Comparison of ENCODE assay signal across 9 mouse cellular contexts in the genomic region with DNA sequence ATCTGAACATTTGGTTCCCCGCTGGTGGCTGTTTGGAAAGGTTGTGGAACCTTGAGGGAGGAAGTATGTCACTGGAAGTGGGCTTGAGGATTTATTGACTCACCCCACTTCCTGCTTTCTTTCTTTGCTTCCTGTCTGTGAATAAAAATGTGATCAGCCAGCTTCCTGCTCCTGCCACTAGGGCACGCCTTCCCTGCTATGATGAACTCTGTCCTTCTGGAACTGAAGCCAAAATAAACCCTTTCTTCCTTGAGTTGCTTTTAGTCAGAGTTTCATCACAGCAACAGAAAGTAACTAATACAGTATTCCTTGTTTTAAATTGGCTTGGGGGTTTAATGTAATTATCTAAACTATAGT. TPM values are rescaled to one million over a fixed set of nuclear protein-coding genes. Genes with fewer than 3 reads are reported as not detected.
A peak's percentile ranks its signal among the peaks of the same experiment; 100 is the strongest.
DNase-seq lines count a peak whose midpoint lies in the region; ATAC-seq and TF ChIP-seq lines count a peak whose summit lies in the region.
"Had no signal": no experiment of that assay in that cellular context is flagged by ENCODE, and none has a peak within 500 bp of the region (broad histone marks: within the 10 kb centered on the region; RNA-seq: fewer than 3 reads in every experiment).

No protein-coding gene starts in this region.

- peak; percentile 18 to 36 for DNase-seq in heart, adult 2 months
- DNase-seq in heart, postnatal 36 days, result no peak
- DNase-seq in fat pad, adult 2 months (ENCODE audit: extremely low read depth, low read depth, low spot score), result peak; percentile 28
- DNase-seq in kidney, postnatal 0 days (ENCODE audit: low spot score), result peak; percentile 70
- no peak for DNase-seq in forebrain, embryonic 14.5 days (ENCODE audit: low spot score)
- DNase-seq in spleen, postnatal 14 days (ENCODE audit: low spot score in 2 of 2), result no peak

- peaks cover 2% of the 10 kb centered on the region; the same call in 1 of the 2 replicates for H3K79me2 ChIP-seq in heart, adult 2 months (replicated peaks; ENCODE audit: control insufficient read depth, insufficient read depth, low read length)

- peak; percentile 58 for TF ChIP-seq CTCF in heart, adult 2 months (IDR thresholded peaks at IDR 0.05)
- TF ChIP-seq CTCF in kidney, postnatal 0 days (IDR thresholded peaks at IDR 0.05; ENCODE audit: low read depth), result peak; percentile 33; the same call in 1 of the 2 replicates

- intact Hi-C loops in heart, adult 2 months (cut with DNase I), result loop anchor here (1.0 to 5.0 kb wide), 2 partner anchors 11 to 41 kb away; a partner anchor contains a TSS
- intact Hi-C loops in heart, postnatal 36 days (cut with DNase I), result loop anchor here (5.0 kb wide), 2 partner anchors 34 to 41 kb away; a partner anchor contains a TSS

- no peak overlapping the region for H3K9ac ChIP-seq in heart, adult 2 months (ENCODE audit: low read depth, low read length)
- H3K9ac ChIP-seq in kidney, postnatal 0 days (ENCODE audit: low read depth, low read length), result no peak overlapping the region
- no peak overlapping the region for H3K9ac ChIP-seq in forebrain, embryonic 14.5 days (ENCODE audit: low read length)
- H3K9ac ChIP-seq in midbrain, embryonic 13.5 days (replicated peaks), result no peak overlapping the region

- peaks cover 16% of the 10 kb centered on the region for H3K4me1 ChIP-seq in heart, adult 2 months (ENCODE audit: control insufficient read depth, insufficient read depth, low read length)
- no peaks in the 10 kb centered on the region for H3K4me1 ChIP-seq in kidney, postnatal 0 days (replicated peaks; ENCODE audit: insufficient read depth, low read length)
- no peaks in the 10 kb centered on the region for H3K4me1 ChIP-seq in forebrain, embryonic 14.5 days (ENCODE audit: control insufficient read depth, insufficient read depth, low read length)
- no peaks in the 10 kb centered on the region for H3K4me1 ChIP-seq in midbrain, embryonic 13.5 days (replicated peaks)

- 27% methylated on average over 2 of the region's 2 CpGs for WGBS in heart, adult 2 months
- WGBS in kidney, postnatal 0 days, result 59% methylated on average over 2 of the region's 2 CpGs
- WGBS in forebrain, embryonic 14.5 days, result 95% methylated on average over 2 of the region's 2 CpGs
- WGBS in midbrain, embryonic 13.5 days, result 92% methylated on average over 2 of the region's 2 CpGs

- no peaks in the 10 kb centered on the region for H3K27me3 ChIP-seq in heart, adult 2 months (ENCODE audit: control insufficient read depth, insufficient read depth, low read length)
- H3K27me3 ChIP-seq in kidney, postnatal 0 days (ENCODE audit: insufficient read depth, low read length), result no peaks in the 10 kb centered on the region
- H3K27me3 ChIP-seq in forebrain, embryonic 14.5 days (replicated peaks; ENCODE audit: control insufficient read depth, insufficient read depth, low read length), result no peaks in the 10 kb centered on the region
- H3K27me3 ChIP-seq in midbrain, embryonic 13.5 days, result no peaks in the 10 kb centered on the region
- H3K27me3 ChIP-seq: megakaryocyte, embryonic 14.5 days had no signal

- no peak overlapping the region for H3K4me3 ChIP-seq in heart, adult 2 months
- no peak overlapping the region for H3K4me3 ChIP-seq in kidney, postnatal 0 days (replicated peaks; ENCODE audit: low read depth, low read length)
- no peak overlapping the region for H3K4me3 ChIP-seq in forebrain, embryonic 14.5 days (ENCODE audit: low read depth, low read length)
- H3K4me3 ChIP-seq in midbrain, embryonic 13.5 days (replicated peaks), result no peak overlapping the region
- H3K4me3 ChIP-seq: megakaryocyte, embryonic 14.5 days had no signal

- peak overlapping the region; percentile 56 for H3K27ac ChIP-seq in heart, adult 2 months
- peak overlapping the region; percentile 66; the same call in 1 of the 2 replicates for H3K27ac ChIP-seq in kidney, postnatal 0 days
- no peak overlapping the region for H3K27ac ChIP-seq in forebrain, embryonic 14.5 days (ENCODE audit: low read depth, low read length)
- H3K27ac ChIP-seq in midbrain, embryonic 13.5 days, result no peak overlapping the region

- H3K4me2 ChIP-seq in kidney, postnatal 0 days (ENCODE audit: low read length), result no peak overlapping the region
- H3K4me2 ChIP-seq in forebrain, embryonic 14.5 days (ENCODE audit: low read length), result no peak overlapping the region
- no peak overlapping the region for H3K4me2 ChIP-seq in midbrain, embryonic 13.5 days (replicated peaks)

- TF ChIP-seq EP300 in heart, adult 2 months (IDR thresholded peaks at IDR 0.05; ENCODE audit: insufficient read depth, low read depth, low read length), result 0 out of 2 replicates have a peak, but pooled peaks have one; percentile 16

- peaks cover 73% of the 10 kb centered on the region for H3K36me3 ChIP-seq in heart, adult 2 months (ENCODE audit: control insufficient read depth, insufficient read depth, low read length)
- peaks cover 21% of the 10 kb centered on the region; the same call in 1 of the 2 replicates for H3K36me3 ChIP-seq in kidney, postnatal 0 days (ENCODE audit: insufficient read depth, low read length)
- H3K36me3 ChIP-seq in forebrain, embryonic 14.5 days (ENCODE audit: control insufficient read depth, insufficient read depth, low read length), result peaks cover 31% of the 10 kb centered on the region
- peaks cover 47% of the 10 kb centered on the region for H3K36me3 ChIP-seq in midbrain, embryonic 13.5 days

- TF ChIP-seq POLR2A in heart, adult 2 months (IDR thresholded peaks at IDR 0.05; ENCODE audit: insufficient read depth, low read depth, low read length), result no peak

- no peak for ATAC-seq in kidney, postnatal 0 days (replicated peaks; ENCODE audit: low FRiP score, low read depth)
- ATAC-seq in monocyte, adult 5-6 weeks (replicated peaks; ENCODE audit: insufficient number of reproducible peaks, low FRiP score, low TSS enrichment, poor library complexity, severe bottlenecking), result peak; percentile 60
- ATAC-seq in forebrain, embryonic 14.5 days, result no peak
- ATAC-seq in midbrain, embryonic 13.5 days, result no peak

- H3K9me3 ChIP-seq in kidney, postnatal 0 days (replicated peaks; ENCODE audit: low read length), result no peaks in the 10 kb centered on the region
- no peaks in the 10 kb centered on the region for H3K9me3 ChIP-seq in forebrain, embryonic 14.5 days (replicated peaks; ENCODE audit: control insufficient read depth, low read length)
- no peaks in the 10 kb centered on the region for H3K9me3 ChIP-seq in midbrain, embryonic 13.5 days
- H3K9me3 ChIP-seq: megakaryocyte, embryonic 14.5 days had no signal

RNA-seq across cellular contexts. Expression of a gene that starts 40.8 kb away (rescaled TPM):
- 10 to 100 TPM; 47.5 to 53.5 TPM for total RNA-seq in heart, adult 2 months (2021)
- 3.2 and 9.5 TPM in 2 replicates for polyA plus RNA-seq in heart, adult 2 months (2012; rRNA removed)
- 10 to 100 TPM; 45.1 to 54.4 TPM for total RNA-seq in heart, postnatal 36 days (2021)
- 16.0 and 16.4 TPM in 2 replicates for polyA plus RNA-seq in kidney, postnatal 0 days (2015; fragmentation: Nextera tagmentation; extraction: Ambion mirVana)
- total RNA-seq in monocyte, adult 5-6 weeks (2017), result 156 to 190 TPM (median 175 TPM) in 3 replicates
- 24.2 and 33.4 TPM in 2 replicates for polyA plus RNA-seq in forebrain, embryonic 14.5 days (2014; fragmentation: Nextera tagmentation; extraction: Ambion mirVana)
- polyA plus RNA-seq in midbrain, embryonic 13.5 days (2015; fragmentation: Nextera tagmentation; extraction: Ambion mirVana), result 22.0 and 23.2 TPM in 2 replicates

Comparison
In these comparisons a context has a peak if more than half of its experiments do, and no peak if none do; other contexts are left out.
1. DNase-seq: peak in heart, adult 2 months (2 of 2), fat pad, adult 2 months (single experiment) and kidney, postnatal 0 days (single experiment); none in heart, postnatal 36 days (0 of 2), forebrain, embryonic 14.5 days (single experiment) and spleen, postnatal 14 days (0 of 2).
2. H3K27ac ChIP-seq: peak in heart, adult 2 months (single experiment) and kidney, postnatal 0 days (single experiment); none in forebrain, embryonic 14.5 days (single experiment) and midbrain, embryonic 13.5 days (single experiment).